Mouse (Mus musculus) regulatory T cell (primary cell): Measurements from ENCODE around the gene Vcl.

ENCODE experiments used
- in situ Hi-C: fragments of 300-600 bp; cut with MboI, MseI; formaldehyde crosslinking; loops from one replicate; pipeline ENCODE4 v1.15.1; 2025; ENCODE audit warnings: high pct_unique_total_duplicates

The Vcl gene

GRCm38 (mm10) chr14:21062766-21063513 lies 133.7 kb downstream of the Vcl start:
- in situ Hi-C loops = no loop called here

GRCm38 (mm10) chr14:21064321-21064720 lies 135.1 kb downstream of the Vcl start:
- in situ Hi-C loops = no loop called here

GRCm38 (mm10) chr14:21065490-21066162 lies 136.4 kb downstream of the Vcl start:
- in situ Hi-C loops = no loop called here

GRCm38 (mm10) chr14:21069594-21069993 lies 140.4 kb downstream of the Vcl start:
- in situ Hi-C loops = no loop called here

- in situ Hi-C loops = no loop called here
Observed at GRCm38 (mm10) chr14:21073981-21074380, 144.8 kb downstream of the Vcl start.

GRCm38 (mm10) chr14:21074398-21075320 lies 145.5 kb downstream of the Vcl start:
- in situ Hi-C loops = no loop called here

- in situ Hi-C loops = no loop called here
Observed at GRCm38 (mm10) chr14:21075751-21076500, 146.7 kb downstream of the Vcl start.

- in situ Hi-C loops = no loop called here
Observed at GRCm38 (mm10) chr14:21076501-21077194, 147.4 kb downstream of the Vcl start.

- in situ Hi-C loops = no loop called here
Observed at GRCm38 (mm10) chr14:21077939-21078338, 148.7 kb downstream of the Vcl start.

GRCm38 (mm10) chr14:21078511-21078910 lies 149.3 kb downstream of the Vcl start:
- in situ Hi-C loops = no loop called here

GRCm38 (mm10) chr14:21082823-21083222 lies 153.6 kb downstream of the Vcl start:
- in situ Hi-C loops = no loop called here
